Mouse (Mus musculus): Measurements from ENCODE around the gene Eln. TPM values are rescaled to one million over a fixed set of nuclear protein-coding genes. Genes with fewer than 3 reads are reported as not detected.

Eln gene
- 1.1 TPM for polyA plus RNA-seq (2014; fragmentation: Illumina TruSeq; extraction: RNeasy Lipid Tissue Mini Kit (QIAGEN cat#74804); ENCODE audit: low read depth, low replicate concordance)

DNA sequence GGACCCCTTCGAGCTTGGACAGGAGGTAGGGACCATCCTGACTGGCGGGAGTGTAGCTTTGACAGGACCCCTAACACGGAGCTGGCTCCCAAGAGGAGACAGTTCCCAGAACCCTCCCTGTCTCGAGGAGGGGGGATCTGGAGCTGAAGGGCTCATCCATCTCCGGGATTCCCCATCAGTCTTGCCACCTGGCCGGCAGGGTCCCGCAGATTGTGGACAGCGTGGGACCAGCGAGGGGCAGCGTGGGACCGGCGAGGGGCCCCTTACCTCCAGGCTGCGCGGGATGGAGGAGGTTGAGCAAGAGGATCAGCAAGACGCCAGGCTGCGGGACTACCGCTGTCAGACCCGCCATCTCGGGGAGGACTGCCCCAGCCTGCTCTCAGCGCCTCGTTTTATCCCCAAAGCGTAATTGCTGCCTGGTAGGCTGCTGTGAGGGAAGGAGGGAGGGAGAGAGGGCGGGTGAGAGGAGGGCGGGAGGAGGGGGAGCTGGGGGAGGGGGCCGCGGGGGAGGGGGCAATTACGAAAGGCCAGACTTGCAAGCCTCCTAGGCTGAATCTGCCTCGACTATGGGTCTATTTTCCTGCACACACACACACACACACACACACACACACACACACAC is at the start of gene Eln:
Gene Eln, minus strand, starts transcription at position 434 of the 622 bp plus-strand sequence.

DNA sequence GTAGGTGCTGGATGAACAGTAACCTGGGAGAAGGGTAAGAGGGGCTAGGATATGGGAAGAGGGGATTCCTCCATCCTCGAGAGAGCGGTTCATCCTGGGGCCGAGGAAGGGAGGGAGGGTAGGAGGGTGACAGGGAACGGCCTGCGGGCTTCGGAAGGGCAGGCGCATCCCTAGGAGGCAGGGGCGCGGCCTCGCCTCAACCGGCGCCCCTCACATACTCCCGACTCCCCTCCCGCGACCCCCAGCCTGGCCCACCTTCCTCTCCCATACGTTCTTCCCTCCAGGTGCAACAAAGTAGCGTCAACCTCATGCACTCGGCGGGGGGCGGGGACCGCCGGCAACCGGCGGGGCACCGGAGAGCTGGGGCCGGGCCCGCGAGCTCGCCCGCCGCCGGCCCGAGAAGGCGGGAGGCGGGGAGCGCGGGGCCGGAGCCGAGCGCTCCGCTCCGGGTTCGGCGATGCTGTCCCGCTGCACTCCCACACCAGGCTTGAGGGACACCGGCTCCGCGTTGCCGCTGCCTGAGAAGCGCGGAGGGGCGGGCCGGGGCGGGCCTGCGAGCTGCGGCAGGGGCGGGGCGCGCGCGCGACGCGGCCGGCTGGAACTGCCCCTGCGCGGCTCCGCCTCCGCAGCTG is 58.9 kb downstream of the Eln start, which contains the start of gene Limk1:
Gene Limk1, minus strand, starts transcription at position 513 of the 632 bp plus-strand sequence.

Other genes with a start within 250 kb of the Eln start
- 0.93 TPM for gene Clip2, start 194.9 kb downstream of the Eln start, polyA plus RNA-seq (2014; fragmentation: Illumina TruSeq; extraction: RNeasy Lipid Tissue Mini Kit (QIAGEN cat#74804); ENCODE audit: low read depth, low replicate concordance)
- gene Syna, start 187.2 kb downstream of the Eln start, polyA plus RNA-seq (2014; fragmentation: Illumina TruSeq; extraction: RNeasy Lipid Tissue Mini Kit (QIAGEN cat#74804); ENCODE audit: low read depth, low replicate concordance): not detected
- gene Rfc2, start 166.0 kb downstream of the Eln start, polyA plus RNA-seq (2014; fragmentation: Illumina TruSeq; extraction: RNeasy Lipid Tissue Mini Kit (QIAGEN cat#74804); ENCODE audit: low read depth, low replicate concordance): 9.7 TPM
- 1.0 TPM for gene Lat2, start 132.3 kb downstream of the Eln start, polyA plus RNA-seq (2014; fragmentation: Illumina TruSeq; extraction: RNeasy Lipid Tissue Mini Kit (QIAGEN cat#74804); ENCODE audit: low read depth, low replicate concordance)
- 86.6 TPM for gene Eif4h, start 107.8 kb downstream of the Eln start, polyA plus RNA-seq (2014; fragmentation: Illumina TruSeq; extraction: RNeasy Lipid Tissue Mini Kit (QIAGEN cat#74804); ENCODE audit: low read depth, low replicate concordance)
- gene Limk1, start 58.7 kb downstream of the Eln start, polyA plus RNA-seq (2014; fragmentation: Illumina TruSeq; extraction: RNeasy Lipid Tissue Mini Kit (QIAGEN cat#74804); ENCODE audit: low read depth, low replicate concordance): 0.16 TPM
- not detected for gene Tmem270, start 159.4 kb upstream of the Eln start, polyA plus RNA-seq (2014; fragmentation: Illumina TruSeq; extraction: RNeasy Lipid Tissue Mini Kit (QIAGEN cat#74804); ENCODE audit: low read depth, low replicate concordance)
- not detected for gene Cldn13, start 168.2 kb upstream of the Eln start, polyA plus RNA-seq (2014; fragmentation: Illumina TruSeq; extraction: RNeasy Lipid Tissue Mini Kit (QIAGEN cat#74804); ENCODE audit: low read depth, low replicate concordance)
- 13.3 TPM for gene Mettl27, start 185.0 kb upstream of the Eln start, polyA plus RNA-seq (2014; fragmentation: Illumina TruSeq; extraction: RNeasy Lipid Tissue Mini Kit (QIAGEN cat#74804); ENCODE audit: low read depth, low replicate concordance)
- 0.57 TPM for gene Cldn4, start 199.6 kb upstream of the Eln start, polyA plus RNA-seq (2014; fragmentation: Illumina TruSeq; extraction: RNeasy Lipid Tissue Mini Kit (QIAGEN cat#74804); ENCODE audit: low read depth, low replicate concordance)
- not detected for gene Cldn3, start 238.9 kb upstream of the Eln start, polyA plus RNA-seq (2014; fragmentation: Illumina TruSeq; extraction: RNeasy Lipid Tissue Mini Kit (QIAGEN cat#74804); ENCODE audit: low read depth, low replicate concordance)

All from kidney, adult 10 weeks (tissue).